Mouse (Mus musculus) ES-E14 (cell line): ENCODE data around the gene Snapc4.

Source experiments
- ZC3H11A ChIP-seq: IDR thresholded peaks from 2 replicates; pipeline ENCODE4 v1.6.1; 2012; ENCODE audit warnings: low read depth, mild to moderate bottlenecking, inconsistent platforms, low read length, borderline replicate concordance
- ZNF384 ChIP-seq: IDR thresholded peaks from 2 replicates; pipeline ENCODE4 v1.6.1; 2012; ENCODE audit warnings: low read depth, low read length, inconsistent platforms

DNA sequence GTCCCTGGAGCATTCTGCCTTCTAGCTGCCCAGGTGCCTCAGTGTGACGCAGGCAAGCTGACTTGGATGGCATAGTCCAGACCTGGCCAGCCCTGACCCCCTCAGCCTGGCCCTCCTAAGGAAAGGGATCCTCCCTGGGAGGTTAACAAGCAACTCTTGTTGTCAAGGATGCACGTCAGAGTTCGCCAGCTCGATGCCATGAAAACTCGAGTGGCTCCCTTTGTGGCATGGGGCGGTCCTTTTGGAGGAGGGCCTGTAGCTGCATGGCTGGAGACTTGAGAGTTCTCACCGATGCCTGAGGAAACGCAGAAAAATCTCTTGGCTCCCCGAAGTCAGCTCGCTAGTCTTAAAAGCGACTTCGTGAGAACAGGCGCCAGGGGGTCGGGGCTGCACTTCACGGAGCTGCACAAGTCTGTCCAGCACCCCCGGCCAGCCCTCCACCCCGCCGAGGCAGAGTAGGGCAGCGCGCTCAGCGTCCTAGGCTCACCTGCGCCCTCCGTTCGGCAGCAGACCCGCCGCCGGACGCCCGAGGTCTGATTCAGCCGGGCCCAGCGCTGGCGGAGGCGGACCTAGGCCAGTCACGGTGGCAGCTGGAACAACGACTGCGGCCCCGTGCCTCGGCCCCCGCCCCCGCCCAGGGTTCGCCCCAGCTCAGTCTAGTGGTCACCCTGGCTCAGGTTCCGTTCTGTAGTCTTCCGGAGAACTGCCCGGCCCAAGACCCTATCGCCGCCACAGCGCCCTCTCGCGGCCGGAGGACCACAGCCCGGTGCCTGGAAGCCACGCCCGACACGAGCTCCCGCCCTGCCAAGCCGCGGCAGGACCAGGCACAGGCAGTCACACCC is 28.3 kb upstream of the Snapc4 start, which contains the start of gene Inpp5e:
- no peak for TF ChIP-seq ZC3H11A
- TF ChIP-seq ZNF384, result no peak
